Mouse (Mus musculus) left cerebral cortex, postnatal 14 days (tissue): Measurements from ENCODE around the gene Mill2. TPM values are rescaled to one million over a fixed set of nuclear protein-coding genes. Genes with fewer than 3 reads are reported as not detected.

Experiments used
- DNase-seq, 2 experiments: peaks; one replicate each; pipeline ENCODE4 v3.0.0; 2021 to 2022; ENCODE audit warnings: low spot score in 2 of 2, mixed read lengths in 1 of 2
- intact Hi-C: fragments of 180-260 bp; cut with DNase I; formaldehyde crosslinking; loops from one replicate; pipeline ENCODE4 v1.15.1; 2025
- total RNA-seq, 2 experiments: library from RNA; stranded (reverse); gene quantifications; 2 replicates each; pipeline ENCODE4 v1.2.3; 2021

Mill2 gene
- total RNA-seq, 2 experiments from 2014 or later: 1.3 to 2.0 TPM

- no peak for DNase-seq
- intact Hi-C loops: loop anchor here (10.0 kb wide), 1 partner anchor 1807 kb away; the partner anchor contains the start of gene Hif3a
Measured at GRCm38 (mm10) chr7:18872014-18872802, 32.4 kb downstream of the Mill2 start.

- intact Hi-C loops: loop anchor here (1.0 to 10.0 kb wide), 2 partner anchors 123 to 1808 kb away; partner anchors contain the start of gene Hif3a
- DNase-seq: no peak
Measured at GRCm38 (mm10) chr7:18872816-18873215, 33.0 kb downstream of the Mill2 start.

DNA sequence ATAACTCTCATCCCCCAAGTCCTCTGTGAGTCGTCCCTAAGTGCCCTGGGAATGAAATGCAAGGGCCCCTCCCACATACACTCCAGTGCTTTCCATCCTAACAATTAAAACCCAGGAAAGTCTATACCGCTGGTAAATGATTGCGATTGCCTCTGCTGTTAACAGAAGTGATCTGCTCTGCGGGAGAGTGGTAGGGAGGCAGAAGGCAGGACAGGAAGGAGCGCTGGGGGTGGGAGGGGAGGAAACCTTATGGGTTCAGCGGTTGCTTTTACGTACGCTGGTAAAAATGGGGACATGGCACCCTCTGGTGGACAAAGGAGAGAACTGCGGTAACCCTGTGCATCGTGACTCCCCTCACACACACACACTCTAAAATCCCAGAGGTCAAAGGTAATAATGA lies 33.5 kb downstream of the Mill2 start:
- DNase-seq: peak; percentile 65 to 71

DNA sequence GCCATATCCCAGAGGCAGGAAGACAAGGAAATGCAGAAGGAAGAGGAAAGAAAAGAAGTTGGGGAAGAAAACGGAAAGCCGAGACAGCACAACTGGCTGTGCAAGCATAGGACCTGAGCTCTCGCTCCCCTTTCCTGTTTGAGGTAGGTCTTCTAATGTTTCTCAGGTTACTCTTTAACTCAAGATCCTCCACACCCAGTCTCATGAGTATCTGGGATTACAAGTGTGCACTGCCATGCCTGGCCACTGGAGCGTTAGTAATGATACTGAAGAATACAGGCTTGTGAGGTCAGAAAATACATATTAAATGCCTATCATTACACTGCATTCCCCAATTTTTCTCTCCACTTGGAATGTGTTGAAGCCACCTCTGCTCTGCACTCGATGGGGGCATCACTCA lies 35.6 kb downstream of the Mill2 start:
- no peak for DNase-seq
- intact Hi-C loops: loop anchor here (10.0 kb wide), 1 partner anchor 1811 kb away; the partner anchor contains the start of gene Hif3a

More for the DNA sequence above, 33.5 kb downstream of the Mill2 start:
- intact Hi-C loops: loop anchor here (1.0 to 10.0 kb wide), 2 partner anchors 123 to 1808 kb away; partner anchors contain the start of gene Hif3a

- intact Hi-C loops: loop anchor here (10.0 kb wide), 1 partner anchor 1814 kb away; the partner anchor contains the start of gene Hif3a
- DNase-seq: no peak
Measured at GRCm38 (mm10) chr7:18878691-18879090, 38.9 kb downstream of the Mill2 start.

GRCm38 (mm10) chr7:18883991-18884744 lies 44.4 kb downstream of the Mill2 start:
- DNase-seq: no peak
- intact Hi-C loops: no loop called here

- intact Hi-C loops: no loop called here
- DNase-seq: no peak
Measured at GRCm38 (mm10) chr7:18884745-18885422, 45.1 kb downstream of the Mill2 start.

DNA sequence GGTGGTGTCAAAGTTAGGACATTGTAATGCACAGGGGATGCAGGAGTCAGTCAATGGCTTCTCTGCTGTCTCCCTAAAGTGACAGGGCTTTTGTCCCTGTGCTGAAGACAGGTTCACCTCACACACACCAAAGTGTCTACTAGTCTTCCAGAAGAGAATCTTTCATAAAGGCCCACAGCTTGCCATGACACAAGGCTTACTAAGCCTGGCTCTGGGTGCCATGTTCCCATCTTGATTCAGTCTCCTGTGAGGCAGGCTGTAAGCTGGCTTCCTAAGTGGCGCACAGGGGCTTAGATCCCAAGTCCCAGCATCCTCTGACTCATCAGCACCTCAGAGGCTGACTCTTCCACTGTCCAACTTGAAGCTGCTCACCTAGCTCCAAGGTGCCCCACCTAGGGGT lies 47.2 kb downstream of the Mill2 start:
- DNase-seq: no peak
- intact Hi-C loops: no loop called here

DNA sequence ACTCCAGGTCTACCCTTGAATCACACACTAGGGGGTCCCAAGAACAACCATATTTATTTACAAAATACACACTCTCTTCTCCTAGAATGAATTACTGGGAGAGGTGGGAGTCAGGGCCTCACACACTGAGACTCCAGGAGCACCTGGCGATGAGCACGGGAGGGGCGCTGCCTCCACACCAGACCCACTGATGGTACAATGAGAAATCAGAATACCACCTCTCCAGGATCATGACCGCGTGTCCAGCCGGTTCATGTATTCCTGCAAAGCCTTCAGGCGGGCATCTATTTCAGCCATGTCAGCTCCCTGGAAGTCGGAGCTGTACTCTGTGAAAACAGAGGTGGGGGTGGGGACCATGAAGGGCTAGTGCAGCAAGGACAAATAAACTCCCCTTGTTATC lies 51.1 kb downstream of the Mill2 start:
- intact Hi-C loops: no loop called here
- DNase-seq: no peak

- intact Hi-C loops: no loop called here
Measured at GRCm38 (mm10) chr7:18891872-18892599, 52.3 kb downstream of the Mill2 start.

GRCm38 (mm10) chr7:18893009-18893408 lies 53.2 kb downstream of the Mill2 start:
- intact Hi-C loops: no loop called here
- DNase-seq: no peak

More at GRCm38 (mm10) chr7:18891872-18892599, 52.3 kb downstream of the Mill2 start:
- DNase-seq: peak; percentile 92 to 93

- intact Hi-C loops: no loop called here
- peak in 1 of 2 experiments; percentile 30 for DNase-seq
Measured at GRCm38 (mm10) chr7:18893651-18894430, 54.1 kb downstream of the Mill2 start.

DNA sequence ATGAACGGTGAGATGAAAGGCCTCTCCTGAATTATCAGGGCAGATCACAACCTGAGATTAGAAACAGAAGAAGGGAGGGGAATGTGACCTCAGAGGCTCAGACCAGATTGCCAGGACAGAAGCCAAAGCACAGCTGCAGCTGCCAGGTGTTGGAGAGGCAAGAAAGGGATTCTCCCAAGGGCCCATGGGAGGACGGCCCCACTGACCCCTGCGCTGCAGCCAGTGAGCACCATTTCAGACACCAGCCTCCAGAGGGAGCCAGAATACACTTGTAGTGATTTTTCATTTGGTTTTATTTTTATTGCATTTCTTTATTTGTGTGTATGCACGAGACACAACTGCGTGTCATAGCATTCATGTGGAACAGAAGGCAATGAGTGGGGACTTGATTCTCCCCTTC lies 56.8 kb downstream of the Mill2 start:
- intact Hi-C loops: loop anchor here (5.0 kb wide), 2 partner anchors 61 to 96 kb away; partner anchors contain the start of gene Mypop
- DNase-seq: peak; percentile 44 to 60

- intact Hi-C loops: no loop called here
- no peak for DNase-seq
Measured at GRCm38 (mm10) chr7:18900513-18900912, 60.7 kb downstream of the Mill2 start.

- intact Hi-C loops: no loop called here
- no peak for DNase-seq
Measured at GRCm38 (mm10) chr7:18902486-18902885, 62.7 kb downstream of the Mill2 start.

- intact Hi-C loops: no loop called here
- DNase-seq: no peak
Measured at GRCm38 (mm10) chr7:18904971-18905370, 65.2 kb downstream of the Mill2 start.

DNA sequence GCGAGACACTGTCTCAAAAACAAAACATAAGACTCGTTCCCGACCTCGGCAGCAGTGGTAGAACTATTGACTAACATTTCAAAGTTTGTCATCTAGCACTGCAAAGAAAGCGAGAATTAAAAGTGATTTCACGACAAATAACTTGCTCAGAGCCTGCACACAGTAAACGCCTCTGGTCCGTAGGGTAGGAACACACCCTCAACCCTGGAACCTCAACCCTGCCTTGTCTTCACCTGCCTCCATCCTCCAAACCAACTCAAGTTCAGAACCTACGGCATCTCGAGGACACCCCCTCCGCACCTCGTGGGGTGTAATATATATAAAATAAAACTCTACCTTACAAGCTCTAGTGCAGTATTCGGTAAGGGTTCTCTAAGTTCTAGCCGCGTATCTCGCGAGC lies 70.0 kb downstream of the Mill2 start:
- DNase-seq: no peak
- intact Hi-C loops: no loop called here

- DNase-seq: peak; percentile 98 to 99
- intact Hi-C loops: no loop called here
Measured at GRCm38 (mm10) chr7:18910241-18910831, 70.6 kb downstream of the Mill2 start, which contains the start of gene Ccdc61. Gene Ccdc61 (minus strand): TSS chr7:18910415.
